Mouse (Mus musculus) lung, adult 2 months (tissue): ENCODE data around the gene Tssk1.

Experiments used
- CTCF ChIP-seq: fragments of 200-500 bp; IDR thresholded peaks from 2 replicates; pipeline ENCODE4 v1.5.1; 2011; ENCODE audit warnings: mild to moderate bottlenecking, low read length, control low read depth; ENCODE audit not compliant: insufficient read depth
- POLR2A ChIP-seq: fragments of 200-500 bp; IDR thresholded peaks from 2 replicates; pipeline ENCODE4 v1.6.1; 2011; ENCODE audit warnings: low read depth, mild to moderate bottlenecking, control low read depth, low read length, borderline replicate concordance; ENCODE audit errors: extremely low read depth

DNA sequence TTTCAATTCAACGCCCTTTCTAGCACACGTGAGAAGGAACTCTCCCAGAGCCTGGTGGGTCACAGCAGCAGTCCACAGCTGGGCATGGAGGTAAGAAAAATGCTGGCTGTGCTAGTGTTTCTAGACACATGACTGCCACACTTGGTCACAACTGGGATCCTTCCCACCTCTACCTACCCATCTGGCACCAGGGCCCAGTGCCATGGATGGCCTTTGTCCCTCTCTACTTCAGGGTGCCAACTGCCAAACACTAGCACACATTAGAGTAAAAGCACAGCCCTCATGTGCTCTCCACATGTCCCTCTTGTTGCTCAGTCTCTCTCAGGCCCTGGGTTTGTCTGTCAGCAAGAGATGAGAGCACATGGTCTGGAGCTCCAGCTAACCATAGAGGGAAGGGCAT lies 35.6 kb downstream of the Tssk1 start:
- TF ChIP-seq CTCF (no peak), POLR2A (no peak)
